Mouse (Mus musculus) right cerebral cortex, postnatal 36 days (tissue): ENCODE results near the gene Pias1.
"Not testable (repeated sequence)": the region's sequence is repeated elsewhere in the genome, so short reads cannot be mapped to it uniquely, and the experiment has no call there.

Experiments used
- DNase-seq, 2 experiments: peaks; one replicate each; pipeline ENCODE4 v3.0.0; 2022; ENCODE audit warnings: low spot score in 2 of 2, mixed read lengths in 1 of 2

Gene Pias1

GRCm38 (mm10) chr9:62940966-62941365 is 46.8 kb downstream of the Pias1 start:
- DNase-seq = no peak

GRCm38 (mm10) chr9:62935854-62936253 is 51.9 kb downstream of the Pias1 start:
- no peak for DNase-seq

GRCm38 (mm10) chr9:62934700-62935400 is 52.9 kb downstream of the Pias1 start:
- DNase-seq = no peak

- DNase-seq = no peak
Observed at GRCm38 (mm10) chr9:62932575-62933339, 55.0 kb downstream of the Pias1 start.

GRCm38 (mm10) chr9:62924886-62925610 is 62.7 kb downstream of the Pias1 start:
- peak in 1 of 2 experiments; percentile 28 for DNase-seq

GRCm38 (mm10) chr9:62920877-62921276 is 66.8 kb downstream of the Pias1 start:
- no peak for DNase-seq

GRCm38 (mm10) chr9:62917059-62917458 is 70.7 kb downstream of the Pias1 start:
- DNase-seq = no peak

GRCm38 (mm10) chr9:62913390-62914069 is 74.2 kb downstream of the Pias1 start:
- DNase-seq = no peak

- DNase-seq = peak in 1 of 2 experiments; percentile 39
Observed at GRCm38 (mm10) chr9:62905039-62905438, 82.7 kb downstream of the Pias1 start.

- DNase-seq = no peak
Observed at GRCm38 (mm10) chr9:62903841-62904240, 83.9 kb downstream of the Pias1 start.

GRCm38 (mm10) chr9:62901736-62902135 is 86.0 kb downstream of the Pias1 start:
- DNase-seq = no peak

- DNase-seq = no peak
Observed at GRCm38 (mm10) chr9:62894486-62894885, 93.2 kb downstream of the Pias1 start.

GRCm38 (mm10) chr9:62881871-62882270 is 105.9 kb downstream of the Pias1 start:
- DNase-seq = no peak

GRCm38 (mm10) chr9:62877825-62878224 is 109.9 kb downstream of the Pias1 start:
- DNase-seq = no peak

- no peak for DNase-seq
Observed at GRCm38 (mm10) chr9:62876966-62877616, 110.6 kb downstream of the Pias1 start.

- DNase-seq = no peak
Observed at GRCm38 (mm10) chr9:62870728-62871127, 117.0 kb downstream of the Pias1 start.

GRCm38 (mm10) chr9:62869236-62869635 is 118.5 kb downstream of the Pias1 start:
- not testable (repeated sequence) for DNase-seq

- DNase-seq = no peak
Observed at GRCm38 (mm10) chr9:62860866-62861265, 126.9 kb downstream of the Pias1 start.

GRCm38 (mm10) chr9:62860102-62860501 is 127.6 kb downstream of the Pias1 start:
- not testable (repeated sequence) for DNase-seq

GRCm38 (mm10) chr9:62858266-62859019 is 129.3 kb downstream of the Pias1 start:
- DNase-seq = no peak
